Mouse (Mus musculus) CH12F3 (cell line): ENCODE measurements around the gene Akna.

ENCODE experiments used
- in situ Hi-C: fragments of 300-500 bp; cut with MboI; formaldehyde crosslinking; loops from 2 replicates; pipeline ENCODE4 v1.14.3; 2020; ENCODE audit warnings: low sequenced_read_pairs

The Akna gene

GRCm38 (mm10) chr4:63338414-63339076 lies 64.6 kb downstream of the Akna start:
- in situ Hi-C loops, result no loop called here

GRCm38 (mm10) chr4:63333403-63333802 lies 69.8 kb downstream of the Akna start:
- in situ Hi-C loops, result no loop called here

- in situ Hi-C loops, result no loop called here
Observed at GRCm38 (mm10) chr4:63323275-63323815, 79.8 kb downstream of the Akna start.

- in situ Hi-C loops, result loop anchor here (10.0 kb wide), 1 partner anchor 155 kb away; no protein-coding TSS in a partner anchor
Observed at GRCm38 (mm10) chr4:63319566-63319965, 83.6 kb downstream of the Akna start.
